Mouse (Mus musculus) yolk sac, embryonic 10.5 days (tissue): ENCODE results near the gene Shld1.

Experiments used
- DNase-seq: peaks from one replicate; pipeline ENCODE4 v3.0.0-alpha.2; 2017; ENCODE audit warnings: low spot score

The Shld1 gene

GRCm38 (mm10) chr2:132692320-132692719, 5.6 kb downstream of the Shld1 start:
- no peak for DNase-seq

DNA sequence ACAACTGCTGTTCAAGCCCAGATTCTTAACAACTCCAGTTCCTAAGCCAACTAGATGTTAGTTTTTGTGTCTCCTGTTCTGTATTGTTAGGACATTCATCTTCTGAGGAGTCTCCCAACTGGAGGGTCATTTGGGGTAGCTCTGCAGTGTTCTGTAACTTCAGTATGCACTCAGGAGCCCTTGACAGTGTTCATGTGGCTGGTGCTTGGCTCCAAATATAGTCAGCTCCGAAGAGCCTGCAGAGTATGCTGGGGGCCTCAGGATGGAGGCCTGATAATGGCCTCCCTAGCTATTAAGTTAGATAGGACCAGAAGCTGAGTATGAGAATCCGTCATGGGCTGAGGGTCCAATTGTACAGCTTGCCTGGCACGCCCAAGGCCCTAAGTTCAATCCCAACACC, 7.2 kb downstream of the Shld1 start:
- DNase-seq: no peak

DNA sequence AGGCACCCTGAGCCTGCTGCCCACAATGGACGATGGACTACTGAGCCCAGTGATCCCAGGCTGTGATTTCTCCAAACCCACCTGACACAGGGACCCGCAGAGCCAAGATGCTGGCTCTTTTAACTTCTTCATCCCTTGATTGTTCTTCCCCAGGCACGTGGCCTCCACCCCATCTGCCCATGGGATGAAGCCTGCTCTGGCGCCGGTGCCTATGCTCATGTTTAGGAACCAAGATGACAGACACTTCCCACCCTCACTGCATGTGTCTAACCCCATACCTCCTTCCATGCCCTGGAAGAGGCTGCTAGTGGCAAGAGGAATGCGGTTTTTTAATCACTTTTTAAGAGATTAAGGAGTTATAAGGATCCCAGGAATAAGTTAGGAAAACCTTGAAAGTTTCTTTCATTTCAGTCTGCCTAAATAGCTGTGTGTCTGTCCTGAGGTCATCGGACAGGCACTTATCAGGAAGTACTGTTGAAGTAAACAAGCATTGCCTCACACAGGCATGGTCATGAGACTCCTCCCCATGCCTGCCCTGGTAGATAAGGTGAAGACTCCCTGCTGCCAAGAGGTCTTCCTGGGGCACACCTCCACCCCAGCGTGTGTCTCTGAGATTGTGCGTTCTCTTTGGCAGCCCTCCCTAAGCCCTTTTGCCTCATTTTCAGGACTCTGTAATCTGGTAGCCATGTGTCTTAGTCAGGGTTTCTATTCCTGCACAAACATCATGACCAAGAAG, 8.8 kb downstream of the Shld1 start:
- peak; percentile 86 for DNase-seq

DNA sequence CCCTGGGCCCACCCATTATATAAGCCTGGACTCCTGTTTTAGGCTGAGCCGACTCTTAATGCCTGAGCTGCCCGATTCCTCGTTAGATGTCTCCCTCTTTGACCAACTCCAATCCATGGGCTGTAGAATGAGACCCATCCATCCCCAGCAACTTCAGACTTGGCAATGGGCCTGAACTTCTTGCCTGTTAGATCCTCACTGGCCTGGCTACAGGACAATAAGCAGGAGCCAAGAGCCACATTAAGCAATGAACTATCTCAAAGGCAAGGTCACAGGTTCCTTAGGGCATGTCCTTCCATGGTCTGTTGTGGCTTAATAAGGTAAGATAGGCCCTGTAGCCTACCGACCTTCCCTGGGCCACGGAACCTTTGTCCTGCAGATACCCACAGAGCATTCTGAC, 9.8 kb downstream of the Shld1 start:
- no peak for DNase-seq

DNA sequence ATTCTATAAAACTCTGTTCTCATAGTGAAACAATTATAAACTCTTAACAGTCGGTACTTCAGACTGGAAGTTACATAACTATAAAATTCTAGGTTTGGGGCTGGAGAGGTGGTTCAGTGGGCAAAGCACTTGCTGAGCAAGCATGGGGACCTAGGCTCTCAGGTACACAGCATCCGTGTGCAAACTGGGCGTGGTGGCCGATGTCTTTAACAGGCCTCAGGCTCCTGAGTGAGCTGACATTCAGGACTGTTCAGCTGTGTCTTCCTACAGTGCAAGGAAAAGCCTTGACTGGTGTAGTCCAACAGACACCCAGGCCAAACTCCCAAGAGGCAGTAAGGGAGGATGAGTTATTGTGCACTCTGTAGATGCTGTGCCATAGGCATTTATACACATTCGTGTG, 10.5 kb downstream of the Shld1 start:
- DNase-seq: no peak

DNA sequence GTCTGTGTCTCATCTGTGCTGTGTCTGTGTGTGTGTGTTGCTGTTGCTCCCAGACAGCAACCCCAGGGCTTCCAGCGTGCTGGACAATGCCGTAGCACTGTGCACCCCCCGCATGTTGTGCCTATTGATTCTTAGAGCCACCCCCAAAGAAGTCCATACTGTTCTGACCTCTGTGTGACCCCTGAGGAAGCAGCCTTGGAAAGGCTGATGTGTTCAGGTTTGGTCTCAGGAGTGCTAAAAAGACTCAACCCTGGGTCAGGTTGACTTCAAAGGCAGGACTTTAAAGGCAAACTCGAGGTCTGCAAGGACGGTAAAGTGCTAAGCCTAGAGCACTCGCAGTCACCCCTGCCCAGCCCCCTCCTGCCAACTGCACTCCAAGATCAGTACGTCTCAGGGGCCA, 11.0 kb downstream of the Shld1 start:
- DNase-seq: no peak

DNA sequence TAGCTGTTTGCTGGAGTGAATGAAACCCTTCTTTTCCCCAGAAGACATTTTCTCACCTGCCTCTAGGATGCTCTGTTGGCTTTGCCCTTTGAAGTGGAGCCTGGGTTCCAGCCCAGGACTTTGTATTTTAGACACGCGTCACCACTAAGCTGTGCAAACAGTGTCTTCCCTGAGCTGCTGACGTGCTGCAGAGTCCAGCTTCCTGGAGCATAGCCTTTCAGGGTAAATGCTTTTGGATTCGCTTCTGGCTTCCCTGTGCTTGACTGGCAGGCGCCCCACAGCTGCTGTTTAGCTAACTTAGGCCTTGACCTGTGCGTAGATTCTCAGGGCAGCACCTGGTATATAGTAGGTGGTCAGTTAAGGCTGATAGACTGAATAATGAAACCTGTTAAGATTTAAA, 11.7 kb downstream of the Shld1 start:
- DNase-seq: peak; percentile 79

DNA sequence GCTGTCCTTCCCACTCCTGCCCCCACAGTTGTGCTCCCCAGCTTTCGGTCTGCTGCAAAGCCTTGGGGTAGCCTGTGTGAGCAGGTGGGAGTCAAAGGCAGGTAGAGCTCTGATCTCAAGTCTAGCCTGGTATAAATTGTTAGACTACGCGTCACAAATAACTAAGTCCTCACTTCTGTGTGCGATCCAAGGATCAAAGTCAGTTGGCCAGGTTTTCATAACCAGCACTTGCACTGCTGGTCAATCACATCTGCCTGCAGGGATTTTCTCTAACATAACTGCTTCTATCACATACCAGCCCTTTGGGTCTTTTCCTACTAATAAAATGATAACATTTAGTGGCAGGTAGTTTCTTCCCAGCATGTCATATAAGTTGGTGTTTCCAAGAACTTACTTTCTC, 14.2 kb downstream of the Shld1 start:
- DNase-seq: no peak

- no peak for DNase-seq
These were observed 14.7 kb downstream of the Shld1 start for GRCm38 (mm10) chr2:132701451-132701886.

DNA sequence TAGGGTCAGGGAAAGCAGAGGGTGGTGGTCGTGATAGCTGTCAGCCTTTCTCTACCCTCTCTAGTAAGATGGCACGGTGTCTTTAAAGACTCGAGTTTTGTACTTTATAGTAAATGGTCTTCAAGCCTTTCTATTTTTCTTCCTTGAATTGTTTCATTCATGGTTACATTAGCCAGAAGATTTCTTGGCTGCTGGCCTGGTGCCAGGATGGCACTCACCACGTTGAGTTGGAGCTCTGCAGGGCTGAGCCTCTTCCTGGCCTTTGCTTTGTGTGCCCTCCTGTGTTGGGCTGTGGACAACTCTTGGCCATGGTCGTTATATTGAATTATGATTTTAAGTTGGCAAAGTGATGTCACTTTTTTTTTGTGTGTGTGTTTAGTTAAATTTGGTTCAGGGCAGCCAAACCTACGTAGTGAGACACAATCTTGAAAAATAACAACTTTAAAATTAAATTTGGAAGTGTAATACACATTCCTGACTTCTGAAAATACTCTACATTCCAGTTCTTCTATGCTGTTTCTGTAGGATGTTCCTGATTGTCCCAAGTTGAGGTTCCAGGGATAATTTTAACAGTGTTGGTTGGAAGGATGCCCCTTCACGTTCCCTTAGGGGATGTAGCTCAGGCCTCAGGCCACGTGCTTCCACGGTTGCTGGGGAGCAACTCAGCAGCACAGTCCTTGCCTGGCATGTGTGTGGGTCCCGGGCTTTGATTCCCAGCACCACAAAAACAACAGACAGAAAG, 18.7 kb downstream of the Shld1 start:
- DNase-seq: no peak

DNA sequence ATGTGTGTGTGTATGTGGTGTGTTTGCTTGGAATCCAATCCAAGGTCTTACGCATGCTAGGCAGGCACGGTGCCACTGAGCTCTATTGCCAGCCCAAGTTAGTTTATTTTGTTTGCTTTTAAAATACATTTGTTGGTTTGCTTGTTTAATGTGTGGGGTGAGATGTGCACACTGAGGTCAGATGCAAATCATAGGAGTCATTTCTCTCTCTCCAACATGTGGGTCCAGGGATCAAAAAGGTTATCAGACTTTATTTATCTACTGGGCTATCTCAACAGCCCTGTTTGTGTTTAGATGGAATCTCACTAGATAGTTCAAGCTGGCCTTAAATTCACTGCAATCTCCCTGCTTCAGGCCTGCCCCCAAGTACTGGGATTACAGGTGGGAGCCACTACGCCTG, 19.6 kb downstream of the Shld1 start:
- no peak for DNase-seq

DNA sequence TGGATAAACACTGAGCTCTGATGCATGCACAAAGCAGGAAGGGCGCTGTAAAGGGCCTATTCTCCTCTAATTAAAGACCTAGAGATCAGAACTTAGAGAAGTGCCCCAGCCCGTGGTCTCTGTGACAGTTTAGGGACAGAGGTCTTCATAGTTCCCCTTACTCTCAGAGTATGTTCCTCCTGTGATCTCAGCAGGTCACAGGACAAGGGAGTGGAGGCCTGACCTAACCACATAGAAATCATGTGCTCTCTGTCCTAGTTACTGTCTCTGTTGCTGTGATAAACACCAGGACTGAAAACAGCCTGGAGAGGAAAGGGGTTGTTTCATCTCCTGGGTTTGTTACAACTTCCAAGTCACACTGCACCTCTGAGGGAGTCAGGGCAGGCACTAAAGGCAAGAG, 23.8 kb downstream of the Shld1 start:
- no peak for DNase-seq

DNA sequence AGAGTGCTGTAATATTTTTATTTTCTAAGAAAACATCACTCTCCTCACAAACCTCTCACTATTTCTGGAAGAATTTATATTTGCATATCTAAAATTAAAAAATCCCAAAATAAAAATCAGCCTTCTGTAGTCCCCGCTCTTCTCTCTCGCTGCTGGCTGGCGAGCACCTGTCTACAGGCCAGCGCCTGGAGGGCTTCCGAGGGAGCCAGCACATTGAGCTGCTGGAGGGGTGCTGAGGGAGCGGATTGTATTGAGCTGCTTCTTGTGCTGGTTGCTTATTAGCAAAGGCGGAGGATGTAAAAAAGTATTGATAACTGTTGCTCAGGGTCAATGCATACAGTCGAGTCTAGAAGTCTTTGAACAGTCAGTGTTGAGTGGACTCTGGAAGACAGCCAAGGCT, 25.3 kb downstream of the Shld1 start:
- no peak for DNase-seq

- no peak for DNase-seq
These were observed 27.8 kb downstream of the Shld1 start for GRCm38 (mm10) chr2:132714522-132714921.

- DNase-seq: no peak
These were observed 28.2 kb downstream of the Shld1 start for GRCm38 (mm10) chr2:132714946-132715345.

GRCm38 (mm10) chr2:132715421-132716070, 28.8 kb downstream of the Shld1 start:
- no peak for DNase-seq

GRCm38 (mm10) chr2:132716154-132716553, 29.4 kb downstream of the Shld1 start:
- DNase-seq: peak; percentile 42

DNA sequence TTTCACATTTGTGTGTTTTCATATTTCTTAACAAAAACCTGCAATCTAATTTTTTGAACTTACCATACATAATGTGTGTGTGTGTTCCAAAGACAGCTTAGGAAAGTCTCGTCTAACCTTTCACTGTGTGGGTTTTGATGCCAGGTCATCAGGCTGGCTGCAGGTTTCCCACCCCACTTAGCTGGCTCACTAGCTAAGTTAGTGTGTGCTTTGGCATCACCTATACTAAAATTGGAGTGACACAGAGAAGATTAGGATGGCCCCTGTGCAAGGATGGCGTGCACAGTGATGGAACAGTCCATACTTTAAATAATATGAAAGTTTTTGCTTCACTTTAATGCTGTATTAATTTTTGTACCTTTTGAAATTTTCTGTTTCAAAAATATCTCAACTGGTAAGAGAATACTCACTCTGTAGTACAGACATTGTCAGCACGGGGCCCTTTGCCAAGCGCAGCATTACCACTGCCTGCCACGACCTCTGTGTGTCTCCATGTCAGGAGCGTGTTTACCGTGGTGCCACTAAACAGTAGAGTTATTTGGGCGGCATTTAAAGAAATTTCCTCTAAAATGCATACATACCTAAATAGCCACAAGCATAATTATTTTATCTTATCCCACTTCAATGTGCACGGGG, 30.3 kb downstream of the Shld1 start:
- no peak for DNase-seq

DNA sequence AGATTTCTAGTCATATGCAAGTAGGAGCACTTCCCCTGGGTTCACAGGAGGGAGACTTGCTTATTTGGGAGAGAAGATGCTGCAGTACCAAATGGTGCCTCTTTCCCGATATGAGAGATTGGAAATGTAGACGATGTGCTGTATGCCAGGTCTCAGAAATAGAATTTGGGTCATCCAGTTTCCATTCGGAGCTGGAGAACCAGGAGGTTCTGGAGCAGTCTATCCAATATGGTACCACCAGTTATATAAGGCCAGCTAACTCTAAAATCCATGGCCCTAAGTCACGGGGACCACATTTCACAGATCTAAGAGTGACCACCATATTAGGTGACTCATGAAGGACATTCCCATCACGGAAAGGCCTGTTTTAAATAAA, 30.8 kb downstream of the Shld1 start:
- no peak for DNase-seq

- DNase-seq: no peak
These were observed 34.3 kb downstream of the Shld1 start for GRCm38 (mm10) chr2:132720921-132721566.

DNA sequence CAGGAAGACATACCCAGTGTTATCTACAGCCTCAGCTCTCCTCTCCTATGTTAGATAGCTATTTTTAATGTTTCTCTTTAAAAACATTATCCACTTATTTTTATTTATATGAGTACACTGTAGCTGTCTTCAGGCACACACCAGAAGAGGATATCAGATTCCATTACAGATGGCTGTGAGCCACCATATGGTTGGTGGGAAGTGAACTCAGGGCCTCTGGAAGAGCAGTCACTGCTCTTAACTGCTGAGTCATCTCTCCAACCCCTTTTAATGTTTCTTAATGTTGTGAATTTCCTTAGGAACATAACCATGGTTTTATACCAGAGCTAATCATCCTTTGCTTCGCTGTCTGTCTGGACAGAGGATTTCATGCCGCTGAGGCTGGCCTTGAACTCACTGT, 35.1 kb downstream of the Shld1 start:
- no peak for DNase-seq

GRCm38 (mm10) chr2:132723958-132724431, 37.3 kb downstream of the Shld1 start:
- no peak for DNase-seq
